Mouse (Mus musculus) intestine, embryonic 16.5 days (tissue): Measurements from ENCODE around the gene Cyp4a14. TPM values are rescaled to one million over a fixed set of nuclear protein-coding genes. Genes with fewer than 3 reads are reported as not detected.
"Not testable (repeated sequence)": the region's sequence is repeated elsewhere in the genome, so short reads cannot be mapped to it uniquely, and the experiment has no call there.

Experiments used
- ATAC-seq: fragments of 200-750 bp; cut with Nextera tagmentation; 2 replicates; pipeline ENCODE4 v1.8.0; 2017; ENCODE audit warnings: moderate TSS enrichment, moderate library complexity
- H3K27ac ChIP-seq: fragments of 300-500 bp; sonication (generic); 2 replicates; pipeline ENCODE4 v1.5.1; 2014; ENCODE audit warnings: mild to moderate bottlenecking, low read length
- H3K27me3 ChIP-seq: fragments of 300-500 bp; sonication (generic); replicated peaks from 2 replicates; pipeline ENCODE4 v1.6.1; 2014; ENCODE audit warnings: low read length, control low read depth, mixed read lengths; ENCODE audit not compliant: control insufficient read depth, insufficient read depth
- H3K36me3 ChIP-seq: fragments of 300-500 bp; sonication (generic); 2 replicates; pipeline ENCODE4 v1.6.1; 2014; ENCODE audit warnings: low read length, control low read depth; ENCODE audit not compliant: control insufficient read depth, insufficient read depth
- H3K4me1 ChIP-seq: fragments of 300-500 bp; sonication (generic); 2 replicates; pipeline ENCODE4 v1.6.1; 2014; ENCODE audit warnings: low read length, control low read depth, mixed read lengths; ENCODE audit not compliant: control insufficient read depth, insufficient read depth
- H3K4me2 ChIP-seq: fragments of 300-500 bp; sonication (generic); 2 replicates; pipeline ENCODE4 v1.6.1; 2014; ENCODE audit warnings: low read depth, low read length, control low read depth
- H3K4me3 ChIP-seq: fragments of 300-500 bp; sonication (generic); 2 replicates; pipeline ENCODE4 v1.5.1; 2014; ENCODE audit warnings: mild to moderate bottlenecking, low read length
- H3K9ac ChIP-seq: fragments of 300-500 bp; sonication (generic); 2 replicates; pipeline ENCODE4 v1.6.1; 2014; ENCODE audit warnings: low read depth, low read length
- H3K9me3 ChIP-seq: fragments of 300-500 bp; sonication (generic); 2 replicates; pipeline ENCODE4 v1.6.1; 2016; ENCODE audit warnings: low read length, control low read depth; ENCODE audit not compliant: control insufficient read depth
- WGBS: fragments of 180-500 bp; shearing (Covaris S2); extraction: QIAGEN DNeasy Blood & Tissue Kit; methylation state at CpG from one replicate; pipeline ENCODE4 v1.1.7; 2014; 5-methylcytosine and 5-hydroxymethylcytosine counted together
- polyA plus RNA-seq: library from polyadenylated mRNA; unstranded; fragments of >200 nt; fragmentation: Nextera tagmentation; extraction: Ambion mirVana; gene quantifications from 2 replicates; pipeline ENCODE4 v1.2.1, GENCODE M21; 2015

Cyp4a14 gene
- polyA plus RNA-seq, result not detected in 2 replicates

- Histone ChIP-seq H3K9me3 (no peaks in the 10 kb centered on the region), H3K4me2 (no peak within 1 kb of the TSS), H3K27ac (no peak within 1 kb of the TSS), H3K27me3 (no peaks in the 10 kb centered on the region), H3K4me1 (no peaks in the 10 kb centered on the region), H3K9ac (no peak within 1 kb of the TSS), H3K4me3 (no peak within 1 kb of the TSS), H3K36me3 (no peaks in the 10 kb centered on the region)
- WGBS, result 64% methylated on average over 1 of the region's 1 CpGs
- ATAC-seq, result no peak
These were observed at the start of gene Cyp4a14 for GRCm38 (mm10) chr4:115496001-115496400. Gene Cyp4a14 (minus strand): TSS chr4:115496142.

- Histone ChIP-seq H3K36me3 (no peaks in the 10 kb centered on the region), H3K27me3 (no peaks in the 10 kb centered on the region), H3K4me1 (no peaks in the 10 kb centered on the region), H3K4me3 (no peak overlapping the region), H3K4me2 (no peak overlapping the region), H3K9me3 (no peaks in the 10 kb centered on the region), H3K9ac (no peak overlapping the region), H3K27ac (no peak overlapping the region)
- no peak for ATAC-seq
- WGBS, result 45% methylated on average over 1 of the region's 1 CpGs
These were observed 49.2 kb upstream of the Cyp4a14 start for GRCm38 (mm10) chr4:115545101-115545500.

GRCm38 (mm10) chr4:115521766-115522165 is 25.8 kb upstream of the Cyp4a14 start:
- 98% methylated on average over 2 of the region's 2 CpGs for WGBS
- no peaks in the 10 kb centered on the region for H3K9me3 ChIP-seq
- H3K4me2 ChIP-seq, result no peak overlapping the region
- H3K36me3 ChIP-seq, result no peaks in the 10 kb centered on the region
- no peaks in the 10 kb centered on the region for H3K4me1 ChIP-seq
- H3K27me3 ChIP-seq, result no peaks in the 10 kb centered on the region
- H3K9ac ChIP-seq, result no peak overlapping the region
- no peak overlapping the region for H3K27ac ChIP-seq
- no peak for ATAC-seq
- H3K4me3 ChIP-seq, result no peak overlapping the region

- Histone ChIP-seq H3K27me3 (no peaks in the 10 kb centered on the region), H3K4me1 (no peaks in the 10 kb centered on the region), H3K9ac (no peak overlapping the region), H3K27ac (no peak overlapping the region), H3K9me3 (no peaks in the 10 kb centered on the region), H3K36me3 (no peaks in the 10 kb centered on the region), H3K4me2 (no peak overlapping the region), H3K4me3 (no peak overlapping the region)
- WGBS, result 69% methylated on average over 4 of the region's 4 CpGs
- no peak for ATAC-seq
These were observed 23.5 kb upstream of the Cyp4a14 start for GRCm38 (mm10) chr4:115519444-115519843.

GRCm38 (mm10) chr4:115518000-115518399 is 22.1 kb upstream of the Cyp4a14 start, which contains the start of gene Cyp4a10:
Gene Cyp4a10 (plus strand): TSS chr4:115518264.
- not testable (repeated sequence) for H3K27me3 ChIP-seq, H3K4me3 ChIP-seq, H3K36me3 ChIP-seq, H3K9ac ChIP-seq, H3K4me2 ChIP-seq, H3K27ac ChIP-seq, H3K4me1 ChIP-seq, ATAC-seq, H3K9me3 ChIP-seq
- WGBS, result 80% methylated on average over 5 of the region's 5 CpGs

GRCm38 (mm10) chr4:115513964-115514363 is 18.0 kb upstream of the Cyp4a14 start:
- H3K27ac ChIP-seq, H3K27me3 ChIP-seq, H3K4me2 ChIP-seq, H3K36me3 ChIP-seq, H3K4me1 ChIP-seq, H3K4me3 ChIP-seq, H3K9me3 ChIP-seq, H3K9ac ChIP-seq: not testable (repeated sequence)
- peak; percentile 80 for ATAC-seq

- no peaks in the 10 kb centered on the region for H3K4me1 ChIP-seq
- H3K27ac ChIP-seq, result no peak overlapping the region
- H3K4me2 ChIP-seq, result no peak overlapping the region
- H3K9me3 ChIP-seq, result no peaks in the 10 kb centered on the region
- 70% methylated on average over 3 of the region's 3 CpGs for WGBS
- ATAC-seq, result no peak
- no peak overlapping the region for H3K9ac ChIP-seq
- H3K27me3 ChIP-seq, result no peaks in the 10 kb centered on the region
- H3K4me3 ChIP-seq, result no peak overlapping the region
- H3K36me3 ChIP-seq, result no peaks in the 10 kb centered on the region
These were observed 1.5 kb upstream of the Cyp4a14 start for GRCm38 (mm10) chr4:115497466-115497865.

GRCm38 (mm10) chr4:115481006-115481652 is 14.8 kb downstream of the Cyp4a14 start:
- H3K4me1 ChIP-seq, result no peaks in the 10 kb centered on the region
- no peak overlapping the region for H3K27ac ChIP-seq
- no peaks in the 10 kb centered on the region for H3K9me3 ChIP-seq
- WGBS, result 62% methylated on average over 6 of the region's 6 CpGs
- H3K4me3 ChIP-seq, result no peak overlapping the region
- no peaks in the 10 kb centered on the region for H3K36me3 ChIP-seq
- no peak overlapping the region for H3K4me2 ChIP-seq
- no peak overlapping the region for H3K9ac ChIP-seq
- no peaks in the 10 kb centered on the region for H3K27me3 ChIP-seq
- ATAC-seq, result no peak

GRCm38 (mm10) chr4:115476051-115476450 is 19.9 kb downstream of the Cyp4a14 start:
- H3K9ac ChIP-seq, H3K4me3 ChIP-seq, ATAC-seq, H3K27ac ChIP-seq, H3K4me1 ChIP-seq, H3K4me2 ChIP-seq, H3K9me3 ChIP-seq, H3K36me3 ChIP-seq, H3K27me3 ChIP-seq: not testable (repeated sequence)

- WGBS, result 76% methylated on average over 3 of the region's 3 CpGs
These were observed 22.4 kb downstream of the Cyp4a14 start for GRCm38 (mm10) chr4:115473585-115473984.

More at GRCm38 (mm10) chr4:115473585-115473984, 22.4 kb downstream of the Cyp4a14 start:
- not testable (repeated sequence) for ATAC-seq, H3K9ac ChIP-seq, H3K36me3 ChIP-seq, H3K9me3 ChIP-seq, H3K27ac ChIP-seq, H3K4me1 ChIP-seq, H3K27me3 ChIP-seq, H3K4me3 ChIP-seq, H3K4me2 ChIP-seq
